Mouse (Mus musculus): ENCODE results near the gene Olfr1369-ps1. TPM values are rescaled to one million over a fixed set of nuclear protein-coding genes. Genes with fewer than 3 reads are reported as not detected.

The Olfr1369-ps1 gene
- polyA plus RNA-seq, 1 experiment from 2014 or later = not detected

DNA sequence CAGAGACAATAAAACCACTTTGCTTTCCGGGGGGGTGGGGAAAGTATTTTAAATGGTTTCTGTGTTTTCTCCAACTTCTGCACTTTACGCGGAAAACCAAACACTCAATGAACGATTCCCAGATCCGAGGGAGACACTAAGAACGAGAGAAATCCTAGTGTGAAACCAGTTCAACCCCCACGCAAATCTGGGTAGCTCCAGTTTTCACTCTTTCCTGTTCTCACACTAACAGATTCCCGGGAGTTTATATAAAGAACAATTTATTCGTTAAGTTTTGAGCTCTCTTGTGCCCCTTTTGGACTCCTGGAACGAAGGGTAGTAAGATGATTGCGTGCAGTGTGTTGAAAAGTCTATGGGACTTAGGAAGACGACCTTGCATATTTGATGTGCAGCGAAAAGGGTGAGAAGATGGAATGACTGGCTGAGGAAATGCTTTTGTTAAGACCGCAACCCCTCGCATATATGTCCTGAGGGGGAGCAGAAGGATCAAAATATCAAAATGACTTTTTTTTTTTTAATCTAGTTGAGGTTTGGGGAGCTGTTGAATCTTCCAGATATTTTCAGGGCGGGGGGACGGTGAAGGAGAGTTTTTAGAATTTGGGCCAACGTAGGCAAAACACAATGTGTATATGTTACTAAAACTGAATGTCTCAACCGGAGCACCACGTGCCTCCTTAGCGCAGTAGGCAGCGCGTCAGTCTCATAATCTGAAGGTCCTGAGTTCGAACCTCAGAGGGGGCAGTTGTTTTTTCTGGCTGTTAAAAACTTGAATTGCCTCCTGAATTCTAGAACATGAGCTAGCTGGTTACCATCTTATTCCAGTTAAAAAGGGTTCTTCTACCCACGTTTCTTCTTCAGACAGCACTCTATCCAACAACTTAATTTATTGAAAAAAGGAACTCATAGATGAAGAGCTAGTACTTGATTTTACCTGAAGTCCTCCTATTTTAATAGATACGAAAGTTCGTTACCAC, 55.9 kb downstream of the Olfr1369-ps1 start:
- WGBS = under 1% methylated on average over 27 of the region's 27 CpGs
- Histone ChIP-seq H3K4me1 (replicated peaks; ENCODE audit: control insufficient read depth, insufficient read depth, low read length) (peaks cover 5% of the 10 kb centered on the region; the same call in 1 of the 2 replicates), H3K9me3 (ENCODE audit: control insufficient read depth, low read length) (no peaks in the 10 kb centered on the region), H3K9ac (ENCODE audit: low read length) (peak overlapping the region; percentile 41), H3K4me3 (ENCODE audit: low read length) (peak overlapping the region; percentile 51), H3K27ac (ENCODE audit: low read length) (peak overlapping the region; percentile 19; the same call in 1 of the 2 replicates), H3K36me3 (ENCODE audit: control insufficient read depth, insufficient read depth, low read length) (no peaks in the 10 kb centered on the region), H3K27me3 (ENCODE audit: control insufficient read depth, insufficient read depth, low read depth, low read length) (no peaks in the 10 kb centered on the region), H3K4me2 (ENCODE audit: low read depth, low read length) (peak overlapping the region; percentile 75)
- peak; percentile 63 for ATAC-seq (ENCODE audit: low read depth)

DNA sequence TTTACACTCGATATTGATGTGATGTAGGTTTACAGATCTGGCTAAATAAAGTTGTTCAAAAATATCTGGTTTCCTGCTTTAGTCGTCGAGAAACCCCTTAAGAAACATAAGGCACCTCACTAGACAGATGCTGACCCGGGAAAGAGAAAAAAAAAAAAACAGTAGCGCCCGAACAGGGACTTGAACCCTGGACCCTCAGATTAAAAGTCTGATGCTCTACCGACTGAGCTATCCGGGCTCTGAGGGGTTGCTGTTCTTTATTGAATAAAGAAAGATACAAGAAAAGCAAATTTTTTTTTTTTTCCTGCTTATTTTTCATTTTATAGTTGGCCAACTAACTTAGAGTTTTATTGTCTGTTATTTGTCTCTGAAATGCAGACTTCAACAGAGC, 56.6 kb downstream of the Olfr1369-ps1 start:
- peaks cover 5% of the 10 kb centered on the region; the same call in 1 of the 2 replicates for H3K4me1 ChIP-seq (replicated peaks; ENCODE audit: control insufficient read depth, insufficient read depth, low read length)
- peak overlapping the region; percentile 75 for H3K4me2 ChIP-seq (ENCODE audit: low read depth, low read length)
- H3K27ac ChIP-seq (ENCODE audit: low read length) = no peak overlapping the region
- no peaks in the 10 kb centered on the region for H3K36me3 ChIP-seq (ENCODE audit: control insufficient read depth, insufficient read depth, low read length)
- 0% methylated on average over 8 of the region's 8 CpGs for whole genome bisulfite sequencing
- no peaks in the 10 kb centered on the region for H3K9me3 ChIP-seq (ENCODE audit: control insufficient read depth, low read length)
- H3K27me3 ChIP-seq (ENCODE audit: control insufficient read depth, insufficient read depth, low read depth, low read length) = no peaks in the 10 kb centered on the region
- H3K4me3 ChIP-seq (ENCODE audit: low read length) = peak overlapping the region; percentile 51
- no peak overlapping the region for H3K9ac ChIP-seq (ENCODE audit: low read length)
- ATAC-seq (ENCODE audit: low read depth) = peak; percentile 46; the same call in 1 of the 2 replicates

DNA sequence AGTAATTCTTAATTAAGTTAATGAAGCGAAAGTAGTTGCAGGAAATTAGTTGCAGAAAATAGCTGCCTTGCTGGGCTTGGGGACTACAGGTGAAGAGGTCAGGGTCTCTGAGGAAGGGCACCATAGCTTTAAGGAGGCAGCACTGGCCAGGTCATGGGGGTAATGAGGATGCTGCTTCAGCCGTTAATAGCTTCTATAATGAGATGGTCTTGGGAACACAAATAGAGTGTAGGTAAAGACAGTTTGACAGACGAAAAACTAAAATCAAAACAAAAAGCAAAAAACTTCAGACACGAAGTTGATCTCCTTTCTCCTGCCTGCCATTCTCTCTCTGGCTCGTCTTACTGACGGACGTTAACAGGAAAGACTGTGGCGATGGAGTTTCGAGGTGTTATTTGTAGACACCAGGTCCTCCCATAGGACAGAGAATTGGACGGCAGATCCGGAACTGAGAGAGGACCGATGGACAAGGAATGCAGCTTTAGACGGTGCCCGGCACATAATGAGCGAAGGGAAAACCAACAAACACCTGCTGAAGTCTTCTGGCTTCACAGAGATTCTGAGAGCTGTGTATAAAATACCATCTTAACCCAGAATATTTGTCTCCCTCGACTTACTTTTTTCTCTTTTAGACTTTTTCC, 57.2 kb downstream of the Olfr1369-ps1 start:
- no peaks in the 10 kb centered on the region for H3K36me3 ChIP-seq (ENCODE audit: control insufficient read depth, insufficient read depth, low read length)
- under 1% methylated on average over 16 of the region's 16 CpGs for WGBS
- H3K9ac ChIP-seq (ENCODE audit: low read length) = peak overlapping the region; percentile 36
- peak overlapping the region; percentile 51 for H3K4me3 ChIP-seq (ENCODE audit: low read length)
- no peaks in the 10 kb centered on the region for H3K9me3 ChIP-seq (ENCODE audit: control insufficient read depth, low read length)
- ATAC-seq (ENCODE audit: low read depth) = no peak
- H3K27me3 ChIP-seq (ENCODE audit: control insufficient read depth, insufficient read depth, low read depth, low read length) = no peaks in the 10 kb centered on the region
- peaks cover 10% of the 10 kb centered on the region; the same call in 1 of the 2 replicates for H3K4me1 ChIP-seq (replicated peaks; ENCODE audit: control insufficient read depth, insufficient read depth, low read length)
- no peak overlapping the region; the same call in 1 of the 2 replicates for H3K27ac ChIP-seq (ENCODE audit: low read length)
- peak overlapping the region; percentile 75 for H3K4me2 ChIP-seq (ENCODE audit: low read depth, low read length)

Other genes with a start within 250 kb of the Olfr1369-ps1 start
- gene Olfr1370, start 36.5 kb upstream of the Olfr1369-ps1 start, polyA plus RNA-seq (2015; fragmentation: Nextera tagmentation; extraction: Ambion mirVana) = not detected in 2 replicates
- not detected in 2 replicates for gene Olfr263, start 18.2 kb downstream of the Olfr1369-ps1 start, polyA plus RNA-seq (2015; fragmentation: Nextera tagmentation; extraction: Ambion mirVana)
- gene Olfr1368, start 34.4 kb downstream of the Olfr1369-ps1 start, polyA plus RNA-seq (2015; fragmentation: Nextera tagmentation; extraction: Ambion mirVana) = not detected in 2 replicates
- 105 and 108 TPM in 2 replicates for gene Trim27, start 68.0 kb downstream of the Olfr1369-ps1 start, polyA plus RNA-seq (2015; fragmentation: Nextera tagmentation; extraction: Ambion mirVana)
- gene Gpx5, start 181.2 kb downstream of the Olfr1369-ps1 start, polyA plus RNA-seq (2015; fragmentation: Nextera tagmentation; extraction: Ambion mirVana) = not detected in 2 replicates
- not detected in 2 replicates for gene Gpx6, start 200.6 kb downstream of the Olfr1369-ps1 start, polyA plus RNA-seq (2015; fragmentation: Nextera tagmentation; extraction: Ambion mirVana)
- not detected in 2 replicates for gene Olfr1367, start 235.4 kb downstream of the Olfr1369-ps1 start, polyA plus RNA-seq (2015; fragmentation: Nextera tagmentation; extraction: Ambion mirVana)